ENCODE assay signal across 8 mouse cellular contexts in genomic region chr9:101251644-101252337, GRCm38 (mm10). TPM values are rescaled to one million over a fixed set of nuclear protein-coding genes. Genes with fewer than 3 reads are reported as not detected.
A peak's percentile ranks its signal among the peaks of the same experiment; 100 is the strongest.
DNase-seq lines count a peak whose midpoint lies in the region; ATAC-seq lines count a peak whose summit lies in the region.

Gene Ppp2r3a (minus strand): TSS chr9:101251795.

- ATAC-seq in inflammation-experienced regulatory T-cells, adult 6 months, result peak; percentile 67

- no peaks in the 10 kb centered on the region for H3K9me3 ChIP-seq in megakaryocyte, embryonic 14.5 days

- peak; percentile 100 for DNase-seq in adrenal gland, adult 18-20 months (ENCODE audit: low spot score in 2 of 2)
- peak; percentile 93 for DNase-seq in embryo, embryonic 10.5 days (ENCODE audit: low spot score)
- DNase-seq in gastrocnemius, postnatal 14 days, result peak; percentile 98
- peak; percentile 83 to 95 for DNase-seq in left cerebral cortex, adult 9 months (ENCODE audit: low spot score in 2 of 2)
- peak; percentile 94 for DNase-seq in right cerebral cortex, adult 2 months (ENCODE audit: low spot score in 2 of 2)
- peak; percentile 96 for DNase-seq in urinary bladder, postnatal 10 days (ENCODE audit: low spot score)

- intact Hi-C loops in gastrocnemius, postnatal 14 days (cut with DNase I; ENCODE audit: low total_unique reads), result no loop called here

- peak within 1 kb of the TSS; percentile 96 for H3K4me3 ChIP-seq in megakaryocyte, embryonic 14.5 days (replicated peaks)

- no peaks in the 10 kb centered on the region for H3K27me3 ChIP-seq in megakaryocyte, embryonic 14.5 days (replicated peaks)

- H3K4me1 ChIP-seq in megakaryocyte, embryonic 14.5 days, result peaks cover 23% of the 10 kb centered on the region

- no peaks in the 10 kb centered on the region for H3K36me3 ChIP-seq in megakaryocyte, embryonic 14.5 days (replicated peaks; ENCODE audit: low read length)

RNA-seq across cellular contexts. Expression of gene Ppp2r3a, which starts in this region (rescaled TPM):
- 10 to 100 TPM; 15.1 to 22.2 TPM for total RNA-seq in adrenal gland, adult 18-20 months (2021)
- 100 to 1,000 TPM; 192 to 202 TPM for total RNA-seq in gastrocnemius, postnatal 14 days (2021)
- 1 to 10 TPM; 1.3 to 1.8 (median 1.6) TPM for polyA plus RNA-seq in inflammation-experienced regulatory T-cells, adult 6 months (2017; shearing (Covaris generic))
- 0.26 and 0.60 TPM in 2 replicates for polyA plus RNA-seq in megakaryocyte, embryonic 14.5 days (2012; ENCODE audit: insufficient read depth, low replicate concordance)

Comparison
In these comparisons a context has a peak if more than half of its experiments do, and no peak if none do; other contexts are left out.
1. Peak in every context shown above with its lines: DNase-seq, ATAC-seq and H3K4me3 ChIP-seq.
2. RNA of gene Ppp2r3a (total RNA-seq): 192 to 202 TPM in gastrocnemius, postnatal 14 days; 15.1 to 22.2 TPM in adrenal gland, adult 18-20 months; every median in the first group is over 4 times any median in the second.